Mouse (Mus musculus) limb, embryonic 11.5 days (tissue): ENCODE measurements at regions not wholly inside any gene's neighbourhood (a gene's known extent, or its start where the extent isn't known, plus 50 kb on each side); places are given as distances from the start of the nearest gene placed in this dataset.

Experiments used
- ATAC-seq: fragments of 200-750 bp; cut with Nextera tagmentation; 2 replicates; pipeline ENCODE4 v1.8.0; 2017; ENCODE audit warnings: low read depth; ENCODE audit not compliant: insufficient number of reproducible peaks, low FRiP score, low TSS enrichment
- DNase-seq: peaks from one replicate; pipeline ENCODE4 v3.0.0-alpha.2; 2015; ENCODE audit warnings: low spot score
- H3K27ac ChIP-seq: fragments of 300-500 bp; sonication (generic); replicated peaks from 2 replicates; pipeline ENCODE4 v1.5.1; 2014; ENCODE audit warnings: low read depth, mild to moderate bottlenecking, low read length
- H3K27me3 ChIP-seq: fragments of 300-500 bp; sonication (generic); 2 replicates; pipeline ENCODE4 v1.6.1; 2014; ENCODE audit warnings: mild to moderate bottlenecking, low read length, mixed read lengths; ENCODE audit not compliant: control insufficient read depth, insufficient read depth
- H3K36me3 ChIP-seq: fragments of 300-500 bp; sonication (generic); 2 replicates; pipeline ENCODE4 v1.6.1; 2014; ENCODE audit warnings: mild to moderate bottlenecking, low read length, moderate library complexity, mixed read lengths; ENCODE audit not compliant: control insufficient read depth, insufficient read depth
- H3K4me1 ChIP-seq: fragments of 300-500 bp; sonication (generic); 2 replicates; pipeline ENCODE4 v1.6.1; 2014; ENCODE audit warnings: low read length, mixed read lengths; ENCODE audit not compliant: control insufficient read depth, insufficient read depth
- H3K4me2 ChIP-seq: fragments of 300-500 bp; sonication (generic); 2 replicates; pipeline ENCODE4 v1.6.1; 2014; ENCODE audit warnings: low read depth, mild to moderate bottlenecking, moderate library complexity; ENCODE audit not compliant: severe bottlenecking
- H3K4me3 ChIP-seq: fragments of 300-500 bp; sonication (generic); 2 replicates; pipeline ENCODE4 v1.5.1; 2014; ENCODE audit warnings: low read depth, low read length
- H3K9ac ChIP-seq: fragments of 300-500 bp; sonication (generic); 2 replicates; pipeline ENCODE4 v1.6.1; 2014; ENCODE audit warnings: mild to moderate bottlenecking, low read length
- H3K9me3 ChIP-seq: fragments of 300-500 bp; sonication (generic); 2 replicates; pipeline ENCODE4 v1.6.1; 2016; ENCODE audit warnings: low read length; ENCODE audit not compliant: control insufficient read depth
- WGBS: fragments of 180-500 bp; shearing (Covaris S2); extraction: QIAGEN DNeasy Blood & Tissue Kit; methylation state at CpG from one replicate; pipeline ENCODE4 v1.1.7; 2014; 5-methylcytosine and 5-hydroxymethylcytosine counted together

DNA sequence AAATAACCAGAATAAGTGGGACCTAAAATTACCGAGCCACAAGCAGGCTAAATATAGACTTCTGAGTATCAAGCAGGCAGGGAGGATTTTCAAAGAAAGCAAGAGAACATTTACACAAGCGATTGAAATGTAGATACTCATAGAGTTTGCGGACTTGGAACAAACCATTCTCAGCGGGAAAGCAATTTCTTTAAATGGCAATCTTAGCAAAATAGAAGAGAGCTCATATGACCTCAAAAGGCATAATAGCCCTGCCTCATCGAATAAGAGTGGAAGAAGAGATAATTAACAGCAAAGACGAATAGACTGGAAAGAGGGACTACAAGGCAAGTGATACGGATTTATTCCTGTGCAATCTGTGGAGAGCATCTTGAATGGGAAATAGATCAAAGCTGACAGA, 163.7 kb upstream of the Gdf10 start:
- DNase-seq (no peak), ATAC-seq (no peak)
- H3K9me3 ChIP-seq, result no peaks in the 10 kb centered on the region; the same call in 1 of the 2 replicates
- no peaks in the 10 kb centered on the region for H3K36me3 ChIP-seq
- H3K4me2 ChIP-seq, result no peak overlapping the region
- H3K27me3 ChIP-seq, result no peaks in the 10 kb centered on the region
- no peak overlapping the region for H3K9ac ChIP-seq
- 82% methylated on average over 7 of the region's 7 CpGs for WGBS
- no peak overlapping the region for H3K4me3 ChIP-seq
- H3K4me1 ChIP-seq, result peaks cover 3% of the 10 kb centered on the region
- no peak overlapping the region for H3K27ac ChIP-seq

DNA sequence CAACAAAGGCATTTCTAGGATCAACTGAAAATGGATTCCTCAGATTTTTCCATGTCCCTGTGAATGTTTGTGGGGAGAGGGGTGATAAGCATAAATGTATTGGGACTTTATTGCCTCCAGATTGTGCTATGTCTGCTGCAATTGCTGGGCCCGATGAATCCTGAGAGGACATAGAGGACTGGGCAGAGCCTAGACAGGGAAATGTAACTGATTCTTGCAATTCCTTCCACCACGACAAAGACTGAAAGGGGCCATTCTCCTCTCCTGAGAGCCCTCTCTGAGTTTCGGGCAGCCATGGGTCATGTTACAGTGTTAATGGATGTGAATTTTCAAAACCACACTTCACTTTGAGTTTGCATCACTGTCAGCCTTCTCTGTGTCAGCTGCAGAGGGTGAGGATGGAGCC, 159.7 kb upstream of the Gdf10 start:
- no peak for ATAC-seq
- Histone ChIP-seq H3K9me3 (no peaks in the 10 kb centered on the region), H3K27me3 (no peaks in the 10 kb centered on the region), H3K4me1 (peaks cover 3% of the 10 kb centered on the region), H3K36me3 (no peaks in the 10 kb centered on the region), H3K4me2 (no peak overlapping the region), H3K9ac (no peak overlapping the region), H3K4me3 (no peak overlapping the region), H3K27ac (peak overlapping the region; percentile 18; the same call in 1 of the 2 replicates)
- peak; percentile 28 for DNase-seq
- WGBS, result 40% methylated on average over 3 of the region's 3 CpGs

DNA sequence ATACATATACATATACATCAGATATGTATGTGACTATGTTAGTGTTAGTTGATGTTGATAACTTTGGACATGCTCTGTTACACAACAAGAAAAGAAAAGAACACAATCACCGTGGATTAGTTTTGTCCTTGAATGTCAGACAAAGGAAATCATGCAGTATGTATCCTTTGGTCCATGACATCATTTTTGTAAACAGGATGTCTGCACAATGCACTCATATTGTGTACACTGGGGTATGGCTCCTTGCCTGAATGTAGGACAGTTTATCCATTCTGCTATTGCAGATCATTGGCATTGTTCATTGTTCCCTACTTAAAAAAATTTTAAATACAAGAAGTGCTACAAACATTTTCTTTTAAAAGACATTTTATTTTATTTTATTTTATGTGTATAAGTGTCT, 157.6 kb upstream of the Gdf10 start:
- Histone ChIP-seq H3K9me3 (no peaks in the 10 kb centered on the region), H3K36me3 (no peaks in the 10 kb centered on the region), H3K4me1 (peaks cover 3% of the 10 kb centered on the region), H3K4me3 (no peak overlapping the region), H3K27me3 (no peaks in the 10 kb centered on the region), H3K27ac (no peak overlapping the region), H3K9ac (no peak overlapping the region), H3K4me2 (no peak overlapping the region)
- WGBS, result 94% methylated on average over 1 of the region's 1 CpGs
- ATAC-seq, result no peak
- no peak for DNase-seq

DNA sequence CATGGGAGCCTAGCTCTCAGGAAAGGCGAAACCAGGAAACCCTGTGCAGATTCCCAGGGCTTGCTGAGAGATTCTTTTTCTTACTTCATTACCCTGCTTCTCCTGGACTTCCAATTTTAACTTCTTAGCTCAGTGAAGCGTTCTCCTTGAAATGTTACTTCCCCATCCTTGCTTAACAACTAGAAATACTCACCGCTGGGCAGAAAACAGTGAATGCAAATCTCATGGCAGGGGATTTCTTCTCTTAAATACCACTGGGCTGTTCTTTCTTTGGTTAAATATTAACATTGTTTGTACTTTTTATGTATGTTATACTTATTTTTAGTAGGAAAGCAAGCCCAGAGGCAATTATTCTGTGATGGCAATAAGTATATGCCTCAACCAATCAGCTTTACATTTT, 151.0 kb upstream of the Gdf10 start:
- H3K4me1 ChIP-seq, result no peaks in the 10 kb centered on the region
- H3K4me2 ChIP-seq, result no peak overlapping the region
- no peak overlapping the region for H3K4me3 ChIP-seq
- no peak overlapping the region for H3K9ac ChIP-seq
- ATAC-seq (no peak), DNase-seq (no peak)
- no peaks in the 10 kb centered on the region for H3K27me3 ChIP-seq
- no peaks in the 10 kb centered on the region for H3K36me3 ChIP-seq
- H3K9me3 ChIP-seq, result no peaks in the 10 kb centered on the region
- 86% methylated on average over 3 of the region's 3 CpGs for WGBS
- H3K27ac ChIP-seq, result no peak overlapping the region

DNA sequence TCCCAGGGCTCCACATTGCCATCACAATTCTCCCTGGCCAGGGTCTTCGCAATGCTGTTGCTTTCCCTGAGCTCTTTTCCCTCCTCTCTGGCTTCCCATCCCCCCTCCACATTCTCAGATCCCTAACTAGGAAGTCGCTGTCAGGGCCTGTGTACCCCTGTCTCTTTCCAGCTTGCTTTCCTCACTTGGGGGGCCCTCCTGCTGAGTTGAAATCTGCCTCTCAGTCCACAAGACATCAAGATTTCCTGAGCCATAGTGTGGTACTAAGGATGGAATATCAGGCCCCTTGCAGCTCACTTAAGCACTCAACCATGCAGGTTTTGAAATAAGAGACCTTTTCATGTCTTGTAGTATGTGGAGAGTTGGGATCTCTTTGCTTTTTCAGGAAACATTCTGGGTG, 133.8 kb upstream of the Gdf10 start:
- H3K9me3 ChIP-seq, result no peaks in the 10 kb centered on the region
- ATAC-seq (no peak), DNase-seq (no peak)
- no peaks in the 10 kb centered on the region for H3K36me3 ChIP-seq
- H3K27ac ChIP-seq, result no peak overlapping the region
- no peak overlapping the region for H3K9ac ChIP-seq
- H3K4me2 ChIP-seq, result no peak overlapping the region
- H3K4me1 ChIP-seq, result no peaks in the 10 kb centered on the region
- 31% methylated on average over 2 of the region's 2 CpGs for WGBS
- no peaks in the 10 kb centered on the region for H3K27me3 ChIP-seq
- H3K4me3 ChIP-seq, result no peak overlapping the region

DNA sequence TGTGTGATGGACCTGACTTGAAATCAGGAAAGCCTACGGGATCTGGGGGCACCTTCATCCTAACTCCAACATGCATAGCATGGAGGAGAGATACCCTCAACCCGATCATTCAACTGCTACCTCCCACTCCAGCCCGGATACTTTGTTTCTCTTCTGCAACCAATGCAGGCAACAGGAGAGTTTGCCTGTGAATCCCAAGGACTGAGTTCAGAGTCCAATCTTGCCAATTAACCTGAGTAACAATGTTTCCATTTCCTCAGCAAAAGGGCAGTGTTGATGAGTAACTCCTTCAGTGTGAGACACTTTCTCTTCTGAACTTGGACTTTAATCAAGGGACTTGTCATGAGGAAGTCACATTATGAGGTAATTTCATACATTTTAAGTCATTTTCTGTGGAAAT, 129.1 kb upstream of the Gdf10 start:
- 78% methylated on average over 3 of the region's 3 CpGs for WGBS
- no peak overlapping the region for H3K9ac ChIP-seq
- H3K4me3 ChIP-seq, result no peak overlapping the region
- no peaks in the 10 kb centered on the region for H3K9me3 ChIP-seq
- H3K4me1 ChIP-seq, result peaks cover 14% of the 10 kb centered on the region
- DNase-seq (no peak), ATAC-seq (no peak)
- no peak overlapping the region for H3K27ac ChIP-seq
- no peaks in the 10 kb centered on the region for H3K27me3 ChIP-seq
- no peak overlapping the region for H3K4me2 ChIP-seq
- H3K36me3 ChIP-seq, result no peaks in the 10 kb centered on the region

DNA sequence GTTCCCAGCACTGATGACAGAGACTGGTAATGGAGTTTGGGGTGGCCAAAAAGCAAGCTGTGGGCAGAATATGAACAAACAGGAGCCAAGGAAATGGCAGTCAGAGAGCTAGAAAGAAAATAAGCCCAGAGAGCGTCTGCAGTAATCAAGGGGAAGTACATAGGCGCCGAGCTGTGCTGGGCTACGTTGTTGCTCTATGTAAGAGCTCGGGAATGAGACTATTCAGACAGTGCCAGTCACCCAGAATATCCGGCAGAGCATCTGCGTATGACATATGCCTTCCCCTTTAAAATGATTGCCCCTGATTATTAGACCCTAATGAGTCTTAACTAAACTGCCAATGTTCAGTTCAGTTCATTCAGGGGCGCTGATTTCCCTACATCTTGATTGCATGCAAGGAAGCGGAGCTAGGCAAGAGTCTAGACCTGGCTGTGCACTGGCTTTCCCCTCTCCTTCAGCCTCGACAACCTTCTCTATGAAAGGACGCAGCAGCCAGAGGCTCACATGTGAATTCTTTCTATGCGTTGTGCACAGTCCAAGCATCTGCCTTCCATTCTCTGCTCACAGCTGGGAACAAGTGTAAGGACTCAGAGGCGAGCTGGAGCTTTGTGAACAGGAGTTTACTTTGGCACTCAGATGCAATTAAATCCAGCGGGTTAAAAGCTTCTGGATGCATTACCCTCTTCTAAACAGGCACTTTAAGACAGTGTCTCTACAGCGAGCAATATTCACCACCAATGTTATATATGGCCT, 125.7 kb upstream of the Gdf10 start:
- Histone ChIP-seq H3K27ac (no peak overlapping the region), H3K4me2 (peak overlapping the region; percentile 27)
- ATAC-seq, result no peak

DNA sequence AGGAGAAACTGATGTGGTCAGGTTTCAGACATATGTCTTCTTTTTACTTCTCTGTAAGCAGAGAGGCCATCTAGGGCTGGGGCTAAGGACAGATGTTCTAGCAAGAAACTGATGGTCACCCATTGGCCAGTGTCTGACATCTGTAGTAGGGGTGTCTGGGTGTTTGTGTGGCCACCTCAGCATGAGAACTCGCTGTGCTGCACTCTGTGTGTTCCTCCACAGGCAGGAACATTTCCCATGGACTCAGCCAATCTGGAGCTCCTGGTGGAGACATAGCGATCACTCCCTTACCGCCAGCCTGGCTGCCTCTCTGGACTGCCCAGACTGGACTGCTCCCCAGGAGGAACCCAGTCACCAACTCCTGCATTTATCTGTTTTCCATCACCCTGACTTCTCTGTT, 119.1 kb upstream of the Gdf10 start:
- Histone ChIP-seq H3K36me3 (no peaks in the 10 kb centered on the region), H3K4me2 (no peak overlapping the region), H3K9me3 (no peaks in the 10 kb centered on the region; the same call in 1 of the 2 replicates), H3K4me3 (no peak overlapping the region), H3K27ac (no peak overlapping the region), H3K4me1 (peaks cover 6% of the 10 kb centered on the region), H3K9ac (no peak overlapping the region), H3K27me3 (no peaks in the 10 kb centered on the region)
- DNase-seq (no peak), ATAC-seq (no peak)
- 91% methylated on average over 3 of the region's 3 CpGs for WGBS

More for the DNA sequence above, 125.7 kb upstream of the Gdf10 start:
- no peaks in the 10 kb centered on the region for H3K27me3 ChIP-seq
- no peaks in the 10 kb centered on the region for H3K36me3 ChIP-seq
- DNase-seq, result peak; percentile 50
- H3K9me3 ChIP-seq, result no peaks in the 10 kb centered on the region; the same call in 1 of the 2 replicates
- no peak overlapping the region for H3K9ac ChIP-seq
- H3K4me1 ChIP-seq, result peaks cover 14% of the 10 kb centered on the region
- 51% methylated on average over 15 of the region's 15 CpGs for WGBS
- no peak overlapping the region for H3K4me3 ChIP-seq

DNA sequence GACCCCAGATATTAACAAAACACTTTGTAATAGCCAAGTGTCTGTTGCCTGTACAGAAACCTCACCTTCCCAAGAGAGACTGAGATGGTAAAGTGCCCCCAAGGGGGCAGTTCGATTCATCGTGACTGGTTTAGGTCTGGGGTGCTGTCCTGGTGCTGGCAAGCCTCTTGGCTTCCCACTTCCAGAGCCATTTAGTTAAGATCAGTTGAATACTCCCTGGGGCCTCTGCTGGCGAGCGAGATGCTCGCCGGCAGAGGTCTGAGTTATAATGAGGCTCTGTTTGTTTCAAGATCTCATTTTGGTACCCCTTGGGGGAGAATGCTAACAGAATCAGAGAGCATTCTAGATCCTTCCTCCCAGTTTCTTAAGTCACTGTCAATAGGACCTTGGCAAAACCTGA, 118.7 kb upstream of the Gdf10 start:
- Histone ChIP-seq H3K27me3 (no peaks in the 10 kb centered on the region), H3K36me3 (no peaks in the 10 kb centered on the region), H3K9ac (no peak overlapping the region), H3K27ac (no peak overlapping the region), H3K4me3 (no peak overlapping the region), H3K9me3 (no peaks in the 10 kb centered on the region; the same call in 1 of the 2 replicates), H3K4me1 (peaks cover 6% of the 10 kb centered on the region), H3K4me2 (no peak overlapping the region)
- no peak for ATAC-seq
- WGBS, result 64% methylated on average over 6 of the region's 6 CpGs
- DNase-seq, result no peak
